Mouse (Mus musculus) 3T3-L1 (cell line): ENCODE measurements around the gene Rwdd3.

Experiments
- DNase-seq: peaks from one replicate; pipeline ENCODE4 v3.0.0-alpha.2; 2015; ENCODE audit warnings: low read depth, low spot score

Rwdd3 gene

DNA sequence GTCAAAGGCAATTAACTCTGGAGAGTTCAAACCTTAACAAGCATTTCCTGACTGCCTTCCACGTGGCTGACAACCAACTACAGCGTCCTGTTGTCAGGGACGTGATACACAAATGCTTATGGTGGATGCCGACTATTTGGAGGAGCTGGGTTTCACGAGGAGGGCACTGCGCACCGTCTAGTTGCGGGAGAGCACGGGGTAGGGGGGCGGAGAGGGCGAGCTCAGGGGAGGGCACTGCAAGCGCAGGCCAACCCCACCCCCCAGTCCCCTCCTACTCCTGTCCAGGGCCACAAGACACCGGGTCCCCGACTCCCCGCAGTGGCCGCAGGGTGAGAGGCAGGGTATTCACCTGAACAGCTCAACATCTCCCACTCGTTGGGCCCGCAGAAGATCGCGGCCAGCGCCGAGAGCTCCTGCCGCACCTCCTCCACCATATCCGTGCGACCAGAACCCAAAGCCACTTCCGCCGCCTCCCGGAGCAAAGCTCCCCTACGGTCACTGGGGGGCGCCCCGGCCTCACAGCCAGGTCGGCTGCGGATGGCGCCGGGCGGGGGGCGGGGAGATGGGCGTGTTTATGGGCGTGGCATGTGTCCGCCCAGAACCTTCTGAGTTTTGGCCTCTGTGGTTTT is at the start of gene Rwdd3:
Rwdd3 (minus strand) TSS at position 453 of the 629 bp plus-strand sequence.
- DNase-seq = peak; percentile 92

DNA sequence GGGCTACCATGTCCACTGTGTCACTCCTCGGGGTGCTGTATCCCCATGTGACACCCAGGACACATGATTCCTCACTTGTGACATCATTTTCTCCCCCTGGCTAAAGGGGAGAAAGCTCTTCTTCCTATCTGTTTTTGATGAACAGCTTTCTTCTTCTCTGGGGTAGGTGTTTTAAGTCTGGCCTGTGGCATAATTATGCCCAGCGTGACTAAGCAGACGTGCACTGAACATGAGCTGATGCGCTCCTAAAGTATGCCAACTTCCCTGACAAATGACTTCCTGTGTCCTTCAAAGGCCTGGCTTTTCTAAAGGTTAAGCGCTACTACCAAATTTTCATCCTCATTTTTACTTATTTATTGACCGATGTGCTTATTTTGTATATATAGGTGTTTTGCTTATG is 45.5 kb upstream of the Rwdd3 start:
- peak; percentile 42 for DNase-seq

- DNase-seq = no peak
Observed at GRCm38 (mm10) chr3:121213501-121213900, 42.0 kb upstream of the Rwdd3 start.

DNA sequence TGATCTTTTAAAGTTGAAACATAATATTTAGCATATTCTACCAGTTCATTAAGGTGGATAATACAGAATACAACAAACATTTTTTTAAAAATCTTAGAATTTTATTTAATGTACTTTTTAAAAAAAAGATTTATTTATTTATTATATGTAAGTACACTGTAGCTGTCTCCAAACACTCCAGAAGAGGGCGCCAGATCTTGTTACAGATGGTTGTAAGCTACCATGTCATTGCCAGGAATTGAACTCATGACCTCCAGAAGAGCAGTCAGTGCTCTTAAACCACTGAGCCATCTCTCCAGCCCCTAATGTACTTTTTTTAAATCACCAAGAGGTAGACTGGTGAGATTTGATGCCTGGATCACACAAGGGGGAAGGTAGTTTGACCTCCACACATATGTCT is 40.7 kb upstream of the Rwdd3 start:
- DNase-seq = peak; percentile 31

DNA sequence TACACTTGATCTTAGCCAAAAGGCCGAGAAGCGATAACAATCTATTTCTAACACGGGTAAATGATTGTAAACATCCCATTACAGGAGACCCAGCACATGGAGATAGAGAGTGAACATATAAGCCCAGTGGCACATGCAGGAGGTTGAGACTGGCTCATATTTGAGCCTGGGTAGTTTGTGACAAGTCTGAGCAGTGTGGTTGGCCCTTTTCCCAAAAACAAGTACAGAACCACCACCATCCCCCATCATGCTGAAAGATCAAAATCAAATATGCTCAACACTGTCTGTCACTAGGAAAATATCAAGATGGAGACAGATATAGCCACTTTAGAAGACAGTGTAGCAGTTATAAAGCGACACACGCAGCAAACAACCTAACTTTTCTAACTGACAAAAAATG is 37.5 kb upstream of the Rwdd3 start:
- no peak for DNase-seq

GRCm38 (mm10) chr3:121206202-121206882 is 34.8 kb upstream of the Rwdd3 start:
- no peak for DNase-seq

- no peak for DNase-seq
Observed at GRCm38 (mm10) chr3:121202638-121203037, 31.1 kb upstream of the Rwdd3 start.

- no peak for DNase-seq
Observed at GRCm38 (mm10) chr3:121201012-121201747, 29.7 kb upstream of the Rwdd3 start.

DNA sequence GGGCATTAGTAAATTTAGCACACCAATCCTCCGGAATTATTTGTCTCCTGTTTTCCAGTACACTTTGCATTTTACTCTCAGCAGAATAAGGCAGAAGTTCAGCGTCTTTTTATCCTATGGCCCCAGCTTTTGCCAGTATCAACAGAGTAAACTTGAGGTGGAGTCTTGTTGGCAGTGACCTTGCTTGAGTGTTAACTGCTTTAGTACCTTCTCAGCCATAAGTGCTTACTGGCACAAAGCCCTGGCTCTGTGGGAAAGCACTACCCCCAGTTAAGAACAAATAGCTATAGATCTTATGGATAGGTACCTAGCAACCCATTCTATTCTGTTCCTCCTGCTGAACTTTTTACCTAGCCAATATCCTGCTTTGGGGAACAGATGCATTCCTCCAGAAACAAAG is 17.7 kb upstream of the Rwdd3 start:
- DNase-seq = no peak

- no peak for DNase-seq
Observed at GRCm38 (mm10) chr3:121187510-121187909, 16.0 kb upstream of the Rwdd3 start.

GRCm38 (mm10) chr3:121186925-121187324 is 15.4 kb upstream of the Rwdd3 start:
- no peak for DNase-seq

GRCm38 (mm10) chr3:121185197-121185596 is 13.7 kb upstream of the Rwdd3 start:
- no peak for DNase-seq

DNA sequence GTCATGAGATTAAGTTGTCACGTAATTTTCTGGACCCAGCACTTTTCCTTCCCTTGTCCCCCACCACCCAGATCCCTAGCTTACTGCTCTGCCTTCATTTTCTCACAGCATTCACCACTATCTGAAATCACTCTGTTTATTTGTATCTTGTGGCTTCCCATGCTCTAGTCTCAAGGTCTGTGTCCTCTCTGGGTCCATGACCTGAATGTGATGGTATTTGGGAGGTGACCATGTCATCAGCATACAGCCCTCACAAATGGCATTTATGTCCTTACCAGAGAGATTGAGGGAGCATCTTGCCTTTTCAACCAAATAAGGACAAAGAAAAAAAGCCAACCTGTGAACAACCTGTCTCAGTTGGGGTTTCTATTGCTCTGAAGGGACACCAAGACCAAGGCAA is 4.5 kb upstream of the Rwdd3 start:
- no peak for DNase-seq

DNA sequence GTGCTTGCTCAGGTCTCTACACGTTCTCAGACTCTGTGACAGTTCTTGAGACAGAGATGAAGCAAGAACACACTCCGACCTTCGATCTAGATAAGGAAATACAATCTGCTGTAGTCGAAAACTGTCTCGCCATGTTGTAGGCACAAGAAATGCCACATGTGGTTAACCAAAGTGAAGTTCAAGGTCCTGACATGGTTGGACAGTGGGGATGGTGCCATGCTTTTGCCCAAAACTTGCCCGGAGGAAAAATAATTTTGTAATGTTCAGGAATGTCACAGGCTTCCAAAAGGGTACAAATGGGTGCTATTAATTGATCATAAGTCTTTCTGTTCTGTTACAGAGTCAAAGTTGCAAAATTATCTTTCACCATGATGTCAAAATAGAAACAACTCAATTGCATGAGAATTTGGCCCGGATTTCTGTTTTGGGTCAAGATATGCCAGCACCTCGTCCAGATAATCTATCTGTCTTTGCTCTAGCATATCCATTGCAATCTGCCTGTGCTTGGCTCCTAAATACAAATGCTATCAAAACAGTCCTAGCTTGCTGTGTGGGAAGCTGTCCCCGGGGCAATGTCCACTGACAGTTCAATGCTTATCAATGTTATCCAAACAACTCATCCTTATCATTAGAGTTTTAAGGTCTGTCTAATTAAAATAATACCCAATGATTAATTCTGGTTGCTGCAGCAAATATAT is 2.9 kb upstream of the Rwdd3 start:
- no peak for DNase-seq

GRCm38 (mm10) chr3:121172718-121173117 is 1.2 kb upstream of the Rwdd3 start:
- DNase-seq = no peak

DNA sequence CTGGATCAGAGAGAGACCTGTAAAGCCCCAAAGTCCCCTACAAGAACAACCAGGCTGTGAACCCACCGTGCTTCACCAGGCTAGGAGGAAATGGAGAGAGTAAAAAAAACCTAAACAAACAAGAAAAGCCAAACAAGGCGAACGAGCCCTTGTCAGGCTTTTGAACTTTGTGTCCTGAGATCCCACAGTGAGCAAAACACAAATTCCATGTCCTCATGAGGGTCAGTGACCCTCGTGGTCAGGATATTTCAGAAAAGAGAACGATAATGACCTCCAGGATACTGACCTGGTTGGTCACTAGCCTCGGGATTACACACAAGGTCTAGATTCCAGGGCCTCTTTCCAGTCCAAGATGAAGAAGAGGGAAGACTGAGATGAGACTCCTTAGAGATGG is 374 bp upstream of the Rwdd3 start:
- no peak for DNase-seq

DNA sequence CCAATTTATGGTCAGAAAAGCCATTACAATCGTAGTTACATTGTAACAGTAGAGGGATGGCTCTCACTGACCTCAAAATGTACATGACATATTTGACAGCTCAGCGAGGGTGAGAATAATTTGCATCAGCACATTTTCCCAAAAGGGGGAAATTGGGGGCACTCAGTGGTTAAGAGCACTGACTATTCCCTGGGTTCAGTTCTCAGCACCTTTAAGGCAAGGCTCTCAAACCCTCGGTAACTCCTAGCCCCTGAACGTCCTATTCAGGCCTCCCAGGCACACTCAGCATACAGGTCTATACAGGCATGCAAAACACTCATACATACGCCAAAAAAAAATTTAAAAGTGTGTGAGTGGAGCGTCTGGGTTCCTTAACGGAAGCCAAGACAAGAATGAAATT is 864 bp downstream of the Rwdd3 start:
- DNase-seq = no peak

- no peak for DNase-seq
Observed at GRCm38 (mm10) chr3:121169092-121169942, 2.2 kb downstream of the Rwdd3 start.

DNA sequence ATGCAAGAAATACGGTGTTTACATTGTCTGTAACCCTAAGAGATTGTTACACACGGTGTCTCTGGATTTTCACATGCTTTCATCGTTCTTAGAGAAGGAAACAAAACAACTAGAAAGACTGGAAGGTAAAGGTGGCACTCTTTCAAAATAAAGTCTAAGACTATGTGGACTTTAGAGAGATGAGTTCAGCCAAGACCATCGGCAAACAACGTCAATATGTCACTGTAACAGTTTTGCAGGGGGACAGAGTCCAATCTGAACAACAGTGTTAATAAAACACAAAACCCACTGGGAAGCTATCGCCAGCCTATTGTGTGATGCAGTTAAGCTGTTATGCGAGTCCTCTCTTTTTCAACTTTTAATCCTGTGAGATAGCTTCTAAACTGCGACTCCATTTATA is 2.9 kb downstream of the Rwdd3 start:
- no peak for DNase-seq

DNA sequence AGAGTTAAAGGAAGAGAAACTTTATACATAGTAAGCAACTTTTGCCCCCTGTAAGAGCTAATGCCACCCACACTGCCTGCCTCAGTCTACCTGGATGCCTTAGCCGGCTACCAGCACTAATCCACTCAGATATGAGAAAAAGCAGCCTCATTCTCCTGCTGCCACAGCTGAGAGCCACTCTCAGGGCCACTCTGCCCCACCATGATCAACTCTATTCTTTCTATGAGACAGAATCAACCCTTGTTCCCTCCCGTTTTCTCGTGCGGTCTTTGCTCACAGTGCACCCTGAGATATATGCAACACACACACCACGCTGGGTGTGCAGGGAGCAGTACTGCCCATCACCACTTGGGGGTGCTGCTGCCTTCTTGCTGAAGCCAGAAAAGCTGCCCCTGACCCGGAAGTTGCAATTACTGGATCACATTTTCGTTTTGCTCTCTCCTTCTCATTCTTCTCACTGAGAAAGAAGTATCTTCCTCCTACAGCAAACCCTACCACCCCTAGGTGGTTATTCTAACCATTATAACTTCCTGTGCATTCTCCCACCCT is 8.2 kb downstream of the Rwdd3 start:
- peak; percentile 39 for DNase-seq

- no peak for DNase-seq
Observed at GRCm38 (mm10) chr3:121161661-121162060, 9.8 kb downstream of the Rwdd3 start.
